Mouse (Mus musculus) liver, embryonic 14.5 days (tissue): ENCODE measurements around the gene Zdhhc1.

Experiments
- CTCF ChIP-seq: IDR thresholded peaks from 2 replicates; pipeline ENCODE4 v1.5.1; 2016; ENCODE audit warnings: antibody characterized with exemption, low read depth, control low read depth
- EP300 ChIP-seq: IDR thresholded peaks from 2 replicates; pipeline ENCODE4 v1.6.1; 2016; ENCODE audit warnings: antibody characterized with exemption, low read depth

DNA sequence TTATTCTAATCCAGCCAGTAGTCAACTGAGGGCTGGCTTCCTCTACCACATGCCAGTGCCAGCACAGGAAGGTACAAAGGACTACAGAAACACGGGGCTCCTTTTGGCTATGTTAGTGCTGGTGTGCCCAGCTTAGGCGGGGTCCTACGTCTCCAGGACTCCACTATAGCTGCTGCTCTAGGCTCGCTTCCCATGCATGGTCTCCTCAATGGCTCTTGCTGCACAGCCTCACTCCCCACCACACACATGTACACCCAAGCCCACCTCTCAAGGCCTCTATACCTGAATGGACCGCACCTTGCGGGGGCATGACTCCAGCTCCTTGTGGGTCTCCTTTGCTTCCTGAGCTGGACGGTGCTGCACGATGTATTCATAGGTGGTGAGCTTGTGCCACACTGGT is 21.0 kb downstream of the Zdhhc1 start:
- TF ChIP-seq CTCF (no peak), EP300 (no peak)
